Mouse (Mus musculus) lung, postnatal 0 days (tissue): ENCODE data around the gene Pth2.

ENCODE experiments used
- CTCF ChIP-seq: IDR thresholded peaks from 2 replicates; pipeline ENCODE4 v1.5.1; 2016; ENCODE audit warnings: antibody characterized with exemption, mild to moderate bottlenecking
- EP300 ChIP-seq: IDR thresholded peaks from 2 replicates; pipeline ENCODE4 v1.6.1; 2016; ENCODE audit warnings: antibody characterized with exemption, mild to moderate bottlenecking, control low read depth

GRCm38 (mm10) chr7:45221680-45222079 is 40.9 kb downstream of the Pth2 start:
- TF ChIP-seq CTCF = no peak
- TF ChIP-seq EP300 = no peak
